Mouse (Mus musculus): ENCODE results near the gene Galnt14. TPM values are rescaled to one million over a fixed set of nuclear protein-coding genes. Genes with fewer than 3 reads are reported as not detected.

Gene Galnt14
- total and polyA plus RNA-seq, 3 experiments: 0.08 TPM; not detected in 2

DNA sequence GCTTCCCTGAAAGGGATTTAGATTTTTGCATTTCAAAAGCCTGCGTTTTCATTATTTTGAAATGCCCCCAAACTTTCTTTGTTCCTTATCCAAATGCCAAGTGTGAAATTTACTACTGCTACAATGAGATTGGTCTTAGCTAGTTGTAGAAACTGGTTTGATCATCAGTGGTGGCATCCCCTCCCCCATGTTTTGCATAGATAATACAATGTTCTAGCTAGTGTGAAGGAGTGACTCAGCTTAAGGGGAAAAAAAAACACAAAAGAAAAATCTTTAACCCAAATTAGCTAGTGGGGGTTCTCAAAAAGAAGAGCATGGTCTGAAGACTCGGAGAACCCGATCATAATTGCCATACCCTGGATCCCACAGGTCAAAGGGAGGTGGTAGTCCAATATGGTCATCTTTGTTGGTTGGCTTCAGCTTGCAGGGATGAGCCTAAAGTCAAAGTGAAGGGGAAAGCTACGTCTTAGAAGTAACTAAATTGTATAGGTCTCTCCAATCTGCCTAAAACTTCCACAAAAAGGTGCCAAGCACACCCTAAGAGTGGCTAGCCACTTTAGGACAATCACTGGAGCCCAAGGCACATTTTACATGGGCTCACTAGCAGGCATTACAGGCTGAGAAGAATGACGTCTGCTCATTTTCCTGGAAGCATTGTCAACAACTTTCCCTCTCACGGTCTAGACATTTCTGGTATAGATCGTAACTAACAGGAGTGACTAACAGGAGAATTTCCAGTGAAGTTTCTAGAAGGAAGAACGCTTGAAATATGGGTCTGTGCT, 4.4 kb upstream of the Galnt14 start:
- no peak for TF ChIP-seq POLR2A (IDR thresholded peaks at IDR 0.05; ENCODE audit: insufficient read depth, low read depth, low read length)
- no peak for TF ChIP-seq CTCF (IDR thresholded peaks at IDR 0.05)
- no peak for TF ChIP-seq EP300 (IDR thresholded peaks at IDR 0.05; ENCODE audit: insufficient read depth, low read depth, low read length)
- intact Hi-C loops (cut with DNase I): no loop called here
- Histone ChIP-seq H3K4me3 (no peak overlapping the region), H3K9ac (ENCODE audit: low read depth, low read length) (no peak overlapping the region), H3K79me2 (replicated peaks; ENCODE audit: control insufficient read depth, insufficient read depth, low read length) (no peaks in the 10 kb centered on the region), H3K27ac (no peak overlapping the region), H3K36me3 (ENCODE audit: control insufficient read depth, insufficient read depth, low read length) (no peaks in the 10 kb centered on the region), H3K27me3 (ENCODE audit: control insufficient read depth, insufficient read depth, low read length) (peaks cover 6% of the 10 kb centered on the region), H3K4me1 (ENCODE audit: control insufficient read depth, insufficient read depth, low read length) (no peaks in the 10 kb centered on the region)
- no peak for DNase-seq
- 64% methylated on average over 8 of the region's 8 CpGs for WGBS

DNA sequence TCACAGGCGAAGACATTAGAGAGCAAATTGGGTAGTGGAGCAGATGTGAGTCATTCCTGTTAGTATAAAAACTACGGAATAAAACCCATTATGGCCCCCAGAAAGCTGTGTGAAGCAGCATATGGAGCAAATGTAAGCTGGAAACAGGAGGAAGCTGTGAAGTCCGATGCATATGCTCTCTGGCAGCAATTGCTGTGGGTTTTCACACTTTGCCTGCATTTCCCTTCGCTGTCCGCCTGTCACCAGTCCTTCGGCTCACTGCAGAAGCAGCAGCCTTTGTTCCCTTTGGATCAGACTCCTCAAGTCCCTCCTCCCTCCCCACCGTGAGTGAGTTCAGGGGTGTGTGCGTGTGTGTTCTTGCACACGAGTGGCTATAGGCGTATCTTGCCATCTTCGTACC, 3.1 kb upstream of the Galnt14 start:
- Histone ChIP-seq H3K4me1 (ENCODE audit: control insufficient read depth, insufficient read depth, low read length) (no peaks in the 10 kb centered on the region), H3K9ac (ENCODE audit: low read depth, low read length) (no peak overlapping the region), H3K79me2 (replicated peaks; ENCODE audit: control insufficient read depth, insufficient read depth, low read length) (no peaks in the 10 kb centered on the region), H3K4me3 (no peak overlapping the region), H3K27me3 (ENCODE audit: control insufficient read depth, insufficient read depth, low read length) (peaks cover 6% of the 10 kb centered on the region), H3K27ac (no peak overlapping the region), H3K36me3 (ENCODE audit: control insufficient read depth, insufficient read depth, low read length) (no peaks in the 10 kb centered on the region)
- no peak for DNase-seq
- intact Hi-C loops (cut with DNase I): no loop called here
- TF ChIP-seq CTCF (IDR thresholded peaks at IDR 0.05): no peak
- no peak for TF ChIP-seq EP300 (IDR thresholded peaks at IDR 0.05; ENCODE audit: insufficient read depth, low read depth, low read length)
- TF ChIP-seq POLR2A (IDR thresholded peaks at IDR 0.05; ENCODE audit: insufficient read depth, low read depth, low read length): no peak
- 44% methylated on average over 11 of the region's 11 CpGs for WGBS

DNA sequence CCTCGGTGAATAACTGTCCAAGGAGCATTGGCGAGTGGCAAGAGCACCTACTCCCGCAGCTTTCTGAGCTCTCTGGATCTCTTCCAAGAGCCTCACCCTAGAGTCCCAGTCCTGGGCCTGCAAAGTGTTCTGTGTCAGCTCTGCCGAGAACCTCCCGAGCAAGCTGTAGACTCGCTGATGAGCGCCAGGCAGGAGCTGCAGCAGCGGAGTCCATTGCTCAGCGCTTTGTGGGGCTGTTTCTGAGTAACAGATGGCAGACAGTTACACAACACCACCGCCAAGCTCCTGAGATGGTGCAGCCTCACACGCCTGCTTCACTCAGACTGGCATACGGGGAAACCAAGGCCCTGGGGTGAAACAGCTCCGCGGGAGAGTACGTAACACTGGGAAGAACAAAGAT, 1.7 kb upstream of the Galnt14 start:
- no peak overlapping the region for H3K9ac ChIP-seq (ENCODE audit: low read depth, low read length)
- peaks cover 6% of the 10 kb centered on the region for H3K27me3 ChIP-seq (ENCODE audit: control insufficient read depth, insufficient read depth, low read length)
- WGBS: 70% methylated on average over 15 of the region's 15 CpGs
- TF ChIP-seq EP300 (IDR thresholded peaks at IDR 0.05; ENCODE audit: insufficient read depth, low read depth, low read length) (no peak), POLR2A (IDR thresholded peaks at IDR 0.05; ENCODE audit: insufficient read depth, low read depth, low read length) (no peak), CTCF (IDR thresholded peaks at IDR 0.05) (no peak)
- no peaks in the 10 kb centered on the region for H3K36me3 ChIP-seq (ENCODE audit: control insufficient read depth, insufficient read depth, low read length)
- no peak overlapping the region for H3K4me3 ChIP-seq
- H3K4me1 ChIP-seq (ENCODE audit: control insufficient read depth, insufficient read depth, low read length): no peaks in the 10 kb centered on the region
- no peak for DNase-seq
- no peak overlapping the region for H3K27ac ChIP-seq
- intact Hi-C loops (cut with DNase I): no loop called here
- no peaks in the 10 kb centered on the region for H3K79me2 ChIP-seq (replicated peaks; ENCODE audit: control insufficient read depth, insufficient read depth, low read length)

DNA sequence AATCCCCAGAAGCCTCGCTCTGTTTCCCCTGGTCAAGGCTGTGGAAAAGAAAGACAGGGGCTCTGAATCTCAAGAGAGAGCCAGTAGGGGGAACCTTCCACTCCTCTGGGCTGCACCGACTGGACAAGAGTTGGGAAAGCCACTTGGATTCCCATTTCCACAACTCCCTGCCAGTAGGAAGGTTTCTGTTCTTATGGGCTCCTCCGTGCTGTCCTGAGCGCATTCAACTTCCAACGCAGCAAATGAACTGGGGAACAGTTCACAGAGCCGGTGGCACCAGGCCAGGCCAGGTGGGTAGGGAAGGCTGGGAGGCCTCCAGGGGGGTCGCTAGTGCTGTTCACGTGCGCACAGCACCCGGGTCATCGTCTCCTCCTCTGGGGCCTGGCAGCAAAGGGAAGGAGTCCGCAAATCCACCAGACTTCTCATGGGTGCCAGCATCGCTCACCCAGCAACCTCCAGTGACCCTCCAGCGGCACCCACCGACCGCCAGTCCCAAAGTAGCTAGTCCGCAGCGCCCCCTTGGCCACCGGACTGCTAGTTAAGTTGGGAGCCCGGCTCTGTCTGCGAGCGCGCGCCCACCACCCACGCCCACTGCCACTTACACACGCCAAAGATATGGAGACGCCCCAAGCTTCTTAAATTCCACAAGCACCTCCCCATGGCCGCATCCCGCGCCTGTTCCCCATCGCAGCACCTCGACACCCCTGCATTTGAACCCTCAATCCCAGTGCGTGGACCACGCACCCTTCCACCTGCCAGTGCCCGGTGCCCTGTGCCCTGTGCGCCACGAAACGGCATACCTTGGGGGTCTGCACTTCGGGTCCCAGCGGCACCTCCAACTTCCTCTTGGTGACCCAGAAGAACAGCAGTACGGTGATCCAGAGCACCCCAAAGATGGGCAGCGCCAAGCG, 867 bp downstream of the Galnt14 start:
- Histone ChIP-seq H3K36me3 (ENCODE audit: control insufficient read depth, insufficient read depth, low read length) (no peaks in the 10 kb centered on the region), H3K27me3 (ENCODE audit: control insufficient read depth, insufficient read depth, low read length) (peaks cover 6% of the 10 kb centered on the region), H3K4me3 (peak overlapping the region; percentile 34; the same call in 1 of the 2 replicates), H3K9ac (ENCODE audit: low read depth, low read length) (no peak overlapping the region), H3K4me1 (ENCODE audit: control insufficient read depth, insufficient read depth, low read length) (no peaks in the 10 kb centered on the region), H3K79me2 (replicated peaks; ENCODE audit: control insufficient read depth, insufficient read depth, low read length) (no peaks in the 10 kb centered on the region), H3K27ac (no peak overlapping the region)
- 5% methylated on average over 43 of the region's 43 CpGs for WGBS
- TF ChIP-seq POLR2A (IDR thresholded peaks at IDR 0.05; ENCODE audit: insufficient read depth, low read depth, low read length) (no peak), EP300 (IDR thresholded peaks at IDR 0.05; ENCODE audit: insufficient read depth, low read depth, low read length) (no peak), CTCF (IDR thresholded peaks at IDR 0.05) (no peak)
- intact Hi-C loops (cut with DNase I): no loop called here
- DNase-seq: no peak

DNA sequence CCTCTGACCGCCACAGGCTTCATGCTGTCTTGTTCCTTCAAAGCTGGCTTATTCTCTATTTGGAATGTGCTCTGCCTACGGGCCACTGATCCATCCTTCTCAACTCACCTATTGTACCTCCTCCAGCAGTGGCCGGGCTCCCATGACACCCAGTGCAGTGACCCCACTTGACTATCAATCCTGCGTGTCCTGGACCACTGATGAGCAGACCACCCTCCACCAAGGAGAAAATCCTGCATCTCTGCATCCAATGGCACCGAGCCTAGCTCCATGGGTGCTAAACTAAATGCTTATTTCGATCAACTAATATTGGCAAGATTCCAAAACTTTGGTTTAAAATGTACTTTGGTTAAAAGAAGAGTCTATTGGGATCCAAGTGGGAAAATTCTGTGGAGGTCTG, 1.8 kb downstream of the Galnt14 start:
- DNase-seq: no peak
- TF ChIP-seq CTCF (IDR thresholded peaks at IDR 0.05) (no peak), POLR2A (IDR thresholded peaks at IDR 0.05; ENCODE audit: insufficient read depth, low read depth, low read length) (no peak), EP300 (IDR thresholded peaks at IDR 0.05; ENCODE audit: insufficient read depth, low read depth, low read length) (no peak)
- no peak overlapping the region for H3K27ac ChIP-seq
- intact Hi-C loops (cut with DNase I): no loop called here
- peaks cover 6% of the 10 kb centered on the region for H3K27me3 ChIP-seq (ENCODE audit: control insufficient read depth, insufficient read depth, low read length)
- WGBS: 92% methylated on average over 6 of the region's 6 CpGs
- no peaks in the 10 kb centered on the region for H3K4me1 ChIP-seq (ENCODE audit: control insufficient read depth, insufficient read depth, low read length)
- no peak overlapping the region for H3K9ac ChIP-seq (ENCODE audit: low read depth, low read length)
- H3K36me3 ChIP-seq (ENCODE audit: control insufficient read depth, insufficient read depth, low read length): no peaks in the 10 kb centered on the region
- H3K4me3 ChIP-seq: no peak overlapping the region
- no peaks in the 10 kb centered on the region for H3K79me2 ChIP-seq (replicated peaks; ENCODE audit: control insufficient read depth, insufficient read depth, low read length)
